Mouse (Mus musculus) adrenal gland, postnatal 10 days (tissue): Measurements from ENCODE around the gene Dclk2. TPM values are rescaled to one million over a fixed set of nuclear protein-coding genes. Genes with fewer than 3 reads are reported as not detected.

Source experiments
- DNase-seq: peaks from one replicate; pipeline ENCODE4 v3.0.0; 2021; ENCODE audit warnings: mixed read lengths
- total RNA-seq, 2 experiments: library from RNA; stranded (reverse); gene quantifications; 2 replicates each; pipeline ENCODE4 v1.2.3; 2021

Gene Dclk2
- total RNA-seq, 2 experiments from 2014 or later = 7.7 to 12.6 TPM

DNA sequence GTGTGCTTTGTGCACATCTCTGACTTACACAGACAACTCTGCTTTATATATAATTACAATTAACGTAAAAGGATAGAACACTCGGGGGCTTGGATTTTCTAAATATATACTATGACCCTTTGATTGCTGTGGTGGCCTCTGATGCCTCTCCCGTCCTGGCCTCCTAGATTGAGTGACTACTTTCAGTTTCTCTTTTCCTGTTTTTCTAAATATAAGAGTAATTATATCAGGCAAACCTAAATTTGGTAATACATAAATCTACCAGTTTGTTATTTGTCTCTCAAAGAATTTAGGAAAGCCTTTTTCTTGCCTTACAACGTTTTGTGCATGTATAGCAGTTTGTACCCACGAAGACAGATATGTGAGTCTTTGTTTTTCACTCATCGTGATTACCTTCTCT is 161.9 kb downstream of the Dclk2 start:
- DNase-seq = no peak

DNA sequence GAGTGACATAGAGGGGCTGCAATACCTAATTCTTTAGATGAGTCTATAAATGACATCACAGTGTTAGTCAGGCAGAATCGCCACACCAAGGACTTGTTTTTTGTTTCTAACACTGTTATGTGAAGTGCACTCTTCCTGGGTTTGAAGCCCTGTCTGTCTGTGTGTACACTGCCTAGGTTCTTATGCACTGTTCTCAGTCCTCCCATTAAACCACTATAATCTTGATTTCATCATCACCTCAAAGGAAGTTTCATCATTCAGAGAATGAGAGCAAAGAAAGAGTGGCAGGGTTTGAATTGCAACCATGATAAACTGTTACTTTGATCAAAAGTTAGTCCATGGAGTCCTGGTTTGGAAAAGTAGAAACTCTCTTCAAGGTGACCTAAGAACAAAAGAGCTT is 164.1 kb downstream of the Dclk2 start:
- no peak for DNase-seq

DNA sequence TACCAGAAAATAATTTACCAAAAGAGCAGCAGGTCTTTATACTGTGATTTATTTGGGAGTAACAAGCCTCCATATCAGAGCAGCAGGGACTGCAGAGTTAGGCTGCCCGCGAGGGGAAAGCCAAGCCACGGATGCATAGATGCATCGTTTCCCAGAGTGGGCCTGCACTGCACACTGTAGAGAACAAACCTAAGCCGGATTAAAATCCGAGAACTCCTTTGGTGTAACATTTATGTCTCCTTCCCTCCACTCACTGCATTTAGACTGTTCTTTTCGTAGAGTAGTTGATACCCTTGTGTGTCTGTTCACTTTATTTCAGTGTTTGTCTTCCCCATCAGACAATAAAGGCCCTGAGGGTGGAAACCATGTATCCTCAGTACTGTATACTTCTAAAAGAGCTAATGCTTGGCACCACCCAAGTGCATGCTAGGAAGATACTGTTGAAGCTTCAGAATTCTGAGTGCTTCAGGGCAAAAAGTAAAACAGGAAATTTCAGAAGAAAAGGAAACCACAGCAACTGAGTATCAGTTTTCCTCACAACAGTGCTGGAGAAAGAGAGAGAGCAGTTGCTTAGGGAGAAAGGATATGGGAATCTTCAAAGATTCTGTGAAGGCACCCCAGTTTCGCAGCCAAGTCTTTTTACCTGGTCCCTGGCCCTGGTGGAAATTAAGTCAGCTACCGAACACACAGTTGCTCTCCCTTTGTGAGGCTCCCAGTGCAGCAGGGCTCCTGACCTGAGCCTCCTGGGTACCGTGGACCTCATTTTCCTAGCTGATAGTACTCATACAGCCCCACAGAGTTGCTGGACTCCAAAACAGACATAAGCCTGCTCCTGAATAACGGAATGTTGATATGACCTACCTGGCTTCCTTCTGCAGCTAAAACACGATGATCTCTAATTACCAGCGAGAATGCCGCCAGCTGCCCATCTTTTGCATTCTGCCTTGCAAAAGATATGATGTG is 165.8 kb downstream of the Dclk2 start:
- no peak for DNase-seq

DNA sequence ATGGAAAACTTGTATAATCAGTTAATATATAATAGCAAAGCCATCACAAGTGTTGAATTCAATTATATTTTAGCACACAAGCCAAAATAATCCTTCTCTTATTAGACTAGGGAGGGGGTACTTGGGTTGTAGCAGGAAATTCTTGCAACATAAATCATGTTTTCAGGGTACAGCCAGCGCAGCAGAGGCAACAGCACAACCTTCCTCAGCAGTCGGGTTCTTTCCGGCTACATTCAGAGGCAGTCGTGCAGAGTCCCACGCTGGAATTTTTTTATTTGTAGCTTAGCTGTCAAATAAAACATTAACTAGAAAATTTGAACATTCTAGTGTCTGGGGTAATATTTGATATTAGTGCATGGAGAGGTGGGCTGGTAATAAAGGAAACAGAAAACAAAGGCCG is 166.5 kb downstream of the Dclk2 start:
- no peak for DNase-seq

- no peak for DNase-seq
Measured at GRCm38 (mm10) chr3:86750652-86751051, 170.0 kb downstream of the Dclk2 start.

GRCm38 (mm10) chr3:86745769-86746512 is 174.7 kb downstream of the Dclk2 start:
- no peak for DNase-seq

DNA sequence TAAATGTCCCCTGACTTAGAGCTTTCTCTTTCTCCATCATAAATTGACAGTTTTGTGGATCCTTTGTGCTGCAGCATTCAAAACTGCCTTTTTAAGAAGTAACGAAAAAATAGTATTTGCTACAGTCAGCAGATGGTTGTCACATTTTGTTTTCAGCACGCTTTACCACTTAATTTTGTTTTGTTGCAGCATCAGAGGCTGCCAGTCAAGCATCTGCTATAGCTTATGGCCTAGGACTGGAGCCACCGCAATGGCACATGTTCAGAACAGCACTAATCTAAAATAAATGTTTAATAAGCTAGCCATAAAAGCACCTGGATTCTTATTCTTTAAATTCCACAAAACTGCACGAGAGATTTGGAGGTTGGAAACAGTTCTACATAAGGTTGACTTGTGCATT is 175.3 kb downstream of the Dclk2 start:
- no peak for DNase-seq

GRCm38 (mm10) chr3:86739745-86740144 is 180.9 kb downstream of the Dclk2 start:
- no peak for DNase-seq

GRCm38 (mm10) chr3:86738831-86739230 is 181.8 kb downstream of the Dclk2 start:
- no peak for DNase-seq

Other genes with a start within 250 kb of the Dclk2 start
- gene Cd1d1, start 78.6 kb upstream of the Dclk2 start, total RNA-seq = 100 to 1,000 TPM in 1 of 2 experiments, 10 to 100 TPM in 1; 88.3 to 121 TPM